Comparison of ENCODE assay signal across 35 mouse cellular contexts in the genomic region with DNA sequence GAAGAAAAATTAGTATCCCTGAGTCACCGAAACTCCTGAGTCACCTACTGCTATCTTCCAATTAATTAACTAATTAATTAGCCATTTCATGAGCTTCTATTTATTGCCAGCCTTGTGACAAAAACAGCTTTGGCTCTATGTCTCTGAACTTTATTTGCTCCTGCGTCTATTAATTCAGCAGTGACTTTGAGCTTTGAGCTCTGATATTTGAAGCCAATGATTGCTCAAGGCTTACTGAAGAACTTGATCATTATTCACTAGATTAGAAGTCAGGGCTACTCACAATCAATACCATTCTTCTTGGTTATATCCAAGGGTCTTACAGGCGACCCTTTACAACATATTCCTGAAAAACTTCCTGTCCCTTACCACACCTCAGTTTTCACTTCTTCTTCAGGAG.
"Had no signal": no experiment of that assay in that cellular context is flagged by ENCODE, and none has a peak within 500 bp of the region (broad histone marks: within the 10 kb centered on the region; RNA-seq: fewer than 3 reads in every experiment).

No protein-coding gene starts in this region.

- ATAC-seq: hindbrain, embryonic 16.5 days; hindbrain, postnatal 0 days; inflammation-experienced regulatory T-cells, adult 6 months; intestine, embryonic 15.5 days; intestine, embryonic 16.5 days; intestine, postnatal 0 days had no signal

- H3K4me2 ChIP-seq: heart, embryonic 11.5 days; heart, embryonic 12.5 days; heart, embryonic 13.5 days; heart, embryonic 15.5 days; hindbrain, embryonic 12.5 days; hindbrain, embryonic 13.5 days; hindbrain, embryonic 14.5 days; hindbrain, embryonic 15.5 days; intestine, embryonic 15.5 days; kidney, embryonic 15.5 days had no signal

- DNase-seq: heart, postnatal 10 days; heart, postnatal 14 days; heart, postnatal 36 days; heart, postnatal 4 days; kidney, adult 11 months; kidney, adult 18-20 months; kidney, adult 2 months; kidney, adult 8-10 months; kidney, adult 9 months; kidney, postnatal 10 days; kidney, postnatal 14 days; kidney, postnatal 25 days; kidney, postnatal 36 days; kidney, postnatal 4 days; layer of hippocampus, adult 9-11 months; layer of hippocampus, postnatal 36 days had no signal

- H3K9ac ChIP-seq: heart, embryonic 12.5 days; heart, embryonic 13.5 days; heart, embryonic 15.5 days; hindbrain, embryonic 12.5 days; hindbrain, embryonic 13.5 days; hindbrain, embryonic 14.5 days; hindbrain, embryonic 15.5 days; intestine, embryonic 15.5 days; kidney, embryonic 15.5 days had no signal

- H3K27me3 ChIP-seq: heart, embryonic 12.5 days; heart, embryonic 13.5 days; heart, embryonic 15.5 days; hindbrain, embryonic 12.5 days; hindbrain, embryonic 13.5 days; hindbrain, embryonic 15.5 days; intestine, embryonic 15.5 days; kidney, embryonic 15.5 days had no signal

- H3K27ac ChIP-seq: heart, embryonic 10.5 days; heart, embryonic 13.5 days; heart, embryonic 15.5 days; hindbrain, embryonic 10.5 days; hindbrain, embryonic 12.5 days; hindbrain, embryonic 13.5 days; hindbrain, embryonic 14.5 days; hindbrain, embryonic 15.5 days; hindbrain, postnatal 0 days; intestine, embryonic 15.5 days; kidney, embryonic 15.5 days; kidney, postnatal 0 days; layer of hippocampus, adult 2 months had no signal

- H3K9me3 ChIP-seq: heart, embryonic 10.5 days; heart, embryonic 12.5 days; heart, embryonic 13.5 days; heart, embryonic 15.5 days; hindbrain, embryonic 10.5 days; hindbrain, embryonic 12.5 days; hindbrain, embryonic 13.5 days; hindbrain, embryonic 15.5 days; intestine, embryonic 15.5 days; kidney, embryonic 15.5 days had no signal

- H3K4me3 ChIP-seq: heart, embryonic 10.5 days; heart, embryonic 12.5 days; heart, embryonic 13.5 days; heart, embryonic 15.5 days; hindbrain, embryonic 10.5 days; hindbrain, embryonic 12.5 days; hindbrain, embryonic 13.5 days; hindbrain, embryonic 15.5 days; intestine, embryonic 15.5 days; kidney, embryonic 15.5 days; layer of hippocampus, adult 2 months had no signal

- H3K36me3 ChIP-seq: heart, embryonic 10.5 days; heart, embryonic 12.5 days; heart, embryonic 13.5 days; heart, embryonic 15.5 days; hindbrain, embryonic 10.5 days; hindbrain, embryonic 12.5 days; hindbrain, embryonic 13.5 days; hindbrain, embryonic 15.5 days; intestine, embryonic 15.5 days; kidney, embryonic 15.5 days had no signal

- H3K4me1 ChIP-seq: heart, embryonic 10.5 days; heart, embryonic 12.5 days; heart, embryonic 13.5 days; heart, embryonic 15.5 days; hindbrain, embryonic 10.5 days; hindbrain, embryonic 12.5 days; hindbrain, embryonic 13.5 days; hindbrain, embryonic 15.5 days; intestine, embryonic 15.5 days; kidney, embryonic 15.5 days had no signal
